Mouse (Mus musculus) midbrain, embryonic 11.5 days (tissue): Measurements from ENCODE around the gene Apba1. TPM values are rescaled to one million over a fixed set of nuclear protein-coding genes. Genes with fewer than 3 reads are reported as not detected.

ENCODE experiments used
- ATAC-seq: fragments of 200-750 bp; cut with Nextera tagmentation; 2 replicates; pipeline ENCODE4 v1.8.0; 2017; ENCODE audit warnings: moderate TSS enrichment, moderate library complexity; ENCODE audit not compliant: low FRiP score
- DNase-seq: peaks from one replicate; pipeline ENCODE4 v3.0.0; 2015; ENCODE audit warnings: low spot score; ENCODE audit errors: missing footprints
- H3K27ac ChIP-seq: fragments of 300-500 bp; sonication (generic); 2 replicates; pipeline ENCODE4 v1.5.1; 2014; ENCODE audit warnings: low read depth, low read length
- H3K27me3 ChIP-seq: fragments of 300-500 bp; sonication (generic); 2 replicates; pipeline ENCODE4 v1.6.1; 2014; ENCODE audit warnings: mild to moderate bottlenecking, low read length, moderate library complexity, mixed read lengths; ENCODE audit not compliant: control insufficient read depth, insufficient read depth
- H3K36me3 ChIP-seq: fragments of 300-500 bp; sonication (generic); 2 replicates; pipeline ENCODE4 v1.6.1; 2014; ENCODE audit warnings: mild to moderate bottlenecking, low read length, moderate library complexity, mixed read lengths; ENCODE audit not compliant: control insufficient read depth, insufficient read depth
- H3K4me1 ChIP-seq: fragments of 300-500 bp; sonication (generic); 2 replicates; pipeline ENCODE4 v1.6.1; 2014; ENCODE audit warnings: low read length; ENCODE audit not compliant: control insufficient read depth, insufficient read depth
- H3K4me2 ChIP-seq: fragments of 300-500 bp; sonication (generic); 2 replicates; pipeline ENCODE4 v1.6.1; 2014; ENCODE audit warnings: mild to moderate bottlenecking, moderate library complexity
- H3K4me3 ChIP-seq: fragments of 300-500 bp; sonication (generic); 2 replicates; pipeline ENCODE4 v1.5.1; 2014; ENCODE audit warnings: low read depth, low read length
- H3K9ac ChIP-seq: fragments of 300-500 bp; sonication (generic); 2 replicates; pipeline ENCODE4 v1.6.1; 2014; ENCODE audit warnings: low read length
- H3K9me3 ChIP-seq: fragments of 300-500 bp; sonication (generic); 2 replicates; pipeline ENCODE4 v1.6.1; 2016; ENCODE audit warnings: low read length; ENCODE audit not compliant: control insufficient read depth
- WGBS: fragments of 180-500 bp; shearing (Covaris S2); extraction: QIAGEN DNeasy Blood & Tissue Kit; methylation state at CpG from one replicate; pipeline ENCODE4 v1.1.7; 2014; 5-methylcytosine and 5-hydroxymethylcytosine counted together
- polyA plus RNA-seq: library from polyadenylated mRNA; unstranded; fragments of >200 nt; fragmentation: Nextera tagmentation; extraction: Ambion mirVana; gene quantifications from 2 replicates; pipeline ENCODE4 v1.2.1, GENCODE M21; 2014

Gene Apba1
- polyA plus RNA-seq, 1 experiment from 2014 or later: 1.4 TPM

DNA sequence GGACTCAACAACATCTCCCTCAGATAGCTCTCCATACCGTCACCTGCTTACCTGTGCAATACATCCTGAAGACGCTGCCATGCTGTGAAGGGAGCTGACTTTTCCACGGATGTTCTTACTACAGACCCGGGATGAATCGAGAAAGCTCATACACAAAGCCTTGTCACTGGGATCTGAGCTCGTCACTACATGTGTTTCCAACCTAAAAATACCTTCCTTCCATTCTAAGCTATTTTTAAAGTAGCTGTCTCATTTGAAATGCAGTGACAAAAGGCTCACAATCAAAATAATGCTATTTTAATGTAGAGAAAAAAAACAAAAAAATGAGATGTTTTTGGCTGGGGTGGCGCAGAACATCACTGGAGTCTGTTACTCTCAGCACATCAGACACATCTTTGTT lies 97.1 kb downstream of the Apba1 start:
- Histone ChIP-seq H3K9me3 (peaks cover 3% of the 10 kb centered on the region; the same call in 1 of the 2 replicates), H3K4me2 (no peak overlapping the region), H3K36me3 (no peaks in the 10 kb centered on the region), H3K9ac (no peak overlapping the region), H3K27me3 (no peaks in the 10 kb centered on the region), H3K27ac (no peak overlapping the region), H3K4me3 (no peak overlapping the region), H3K4me1 (no peaks in the 10 kb centered on the region)
- ATAC-seq (no peak), DNase-seq (no peak)
- WGBS: 89% methylated on average over 7 of the region's 7 CpGs

DNA sequence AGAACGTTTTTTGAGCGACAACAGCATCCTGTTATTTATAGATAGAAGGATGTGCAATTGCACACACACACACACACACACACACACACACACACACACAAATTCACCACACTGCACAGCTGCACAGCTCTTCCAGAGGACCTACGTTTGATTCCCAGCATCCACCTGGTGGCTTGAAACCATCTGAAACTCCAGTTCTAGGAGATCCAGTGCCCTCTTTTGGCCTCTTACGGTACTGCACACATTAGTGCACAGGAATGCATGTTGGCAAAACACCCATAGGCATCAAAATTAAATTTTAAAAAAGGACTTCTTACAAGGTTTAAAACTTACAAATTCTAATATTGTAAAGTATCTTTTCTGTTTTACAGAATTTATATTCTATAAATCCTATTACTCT lies 99.4 kb downstream of the Apba1 start:
- no peak overlapping the region for H3K4me3 ChIP-seq

DNA sequence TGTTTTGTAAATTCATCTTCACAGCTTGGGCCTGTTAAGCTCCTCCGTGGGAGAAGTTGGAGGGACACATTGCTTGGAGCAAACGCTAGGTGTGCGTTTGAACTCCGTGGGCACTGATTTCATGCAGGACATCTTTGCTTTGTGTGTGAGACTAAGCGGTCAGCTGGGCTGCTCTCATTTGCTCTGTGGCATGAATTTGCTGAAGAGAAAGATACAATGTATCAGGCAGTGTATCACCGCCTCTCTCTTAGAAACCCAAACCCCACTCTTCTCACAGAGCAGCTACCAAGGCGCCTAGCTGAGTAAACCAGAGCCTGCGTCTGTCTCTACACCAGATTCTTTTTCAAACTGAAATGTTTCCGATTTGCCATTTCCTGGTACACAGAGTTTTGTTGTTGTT lies 100.1 kb downstream of the Apba1 start:
- H3K4me2 ChIP-seq: no peak overlapping the region
- WGBS: 87% methylated on average over 9 of the region's 9 CpGs
- ATAC-seq (no peak), DNase-seq (no peak)
- H3K27me3 ChIP-seq: peaks cover 2% of the 10 kb centered on the region; the same call in 1 of the 2 replicates
- no peak overlapping the region for H3K4me3 ChIP-seq
- no peaks in the 10 kb centered on the region for H3K36me3 ChIP-seq
- no peak overlapping the region for H3K9ac ChIP-seq
- no peaks in the 10 kb centered on the region for H3K4me1 ChIP-seq
- H3K9me3 ChIP-seq: peaks cover 3% of the 10 kb centered on the region; the same call in 1 of the 2 replicates
- no peak overlapping the region for H3K27ac ChIP-seq

More for the DNA sequence above, 99.4 kb downstream of the Apba1 start:
- H3K4me2 ChIP-seq: no peak overlapping the region
- DNase-seq: no peak
- no peak overlapping the region for H3K9ac ChIP-seq
- no peak for ATAC-seq
- no peak overlapping the region for H3K27ac ChIP-seq
- no peaks in the 10 kb centered on the region for H3K4me1 ChIP-seq
- peaks cover 2% of the 10 kb centered on the region; the same call in 1 of the 2 replicates for H3K27me3 ChIP-seq
- no peaks in the 10 kb centered on the region for H3K36me3 ChIP-seq
- WGBS: 97% methylated on average over 4 of the region's 4 CpGs
- peaks cover 3% of the 10 kb centered on the region; the same call in 1 of the 2 replicates for H3K9me3 ChIP-seq

DNA sequence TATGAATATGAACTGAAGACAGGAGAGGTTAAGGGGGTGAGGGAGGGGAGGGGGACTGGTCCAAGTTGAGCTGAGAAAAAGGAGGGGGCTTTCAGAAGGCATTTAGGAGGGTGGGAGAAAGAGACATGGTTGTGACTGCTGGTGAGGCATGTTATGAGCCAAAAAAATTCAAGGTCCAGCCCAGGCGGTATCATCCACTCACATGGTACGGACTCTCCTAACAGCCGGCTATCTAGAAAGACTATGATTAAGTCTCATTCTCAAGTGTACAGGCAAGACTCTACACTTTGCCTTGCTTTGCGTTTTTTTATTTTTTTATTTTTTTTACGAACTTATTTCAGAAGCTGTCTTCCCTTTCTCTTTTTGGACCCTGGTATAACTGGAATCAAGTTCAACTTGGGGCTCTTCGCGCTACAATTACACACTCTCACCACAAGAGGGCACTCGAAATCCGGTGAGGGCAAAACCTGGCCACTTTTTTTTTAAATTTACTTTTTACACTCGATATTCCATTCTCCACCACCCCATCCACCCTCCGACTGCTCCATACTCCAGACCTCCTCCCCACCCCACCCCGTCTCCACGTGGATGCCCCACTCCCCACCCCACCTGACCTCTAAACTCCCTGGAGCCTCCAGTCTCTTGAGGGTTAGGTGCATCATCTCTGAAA lies 101.6 kb downstream of the Apba1 start:
- ATAC-seq: 0 out of 2 replicates have a peak, but pooled peaks have one; percentile 35
- H3K4me2 ChIP-seq: no peak overlapping the region

DNA sequence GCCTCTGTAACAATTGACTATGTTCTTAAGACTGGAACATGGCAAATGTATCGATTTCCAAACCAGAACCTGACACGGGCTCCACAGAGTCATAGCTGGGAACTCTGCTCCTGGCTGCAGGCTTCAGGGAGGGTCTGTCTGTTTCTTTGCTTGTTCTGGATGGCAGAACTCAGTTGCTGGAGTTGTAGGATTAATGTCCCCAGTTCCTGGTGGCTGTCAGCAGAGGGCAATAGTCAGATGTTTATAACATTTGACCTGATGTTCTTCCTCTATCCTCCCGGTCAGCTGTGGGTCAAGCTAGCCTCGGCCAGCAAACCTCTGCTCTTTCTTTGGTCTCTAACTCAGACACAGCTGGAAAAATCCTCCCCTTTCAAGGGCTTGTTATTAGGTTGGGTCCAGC lies 104.0 kb downstream of the Apba1 start:
- Histone ChIP-seq H3K9me3 (peaks cover 3% of the 10 kb centered on the region; the same call in 1 of the 2 replicates), H3K4me3 (no peak overlapping the region), H3K36me3 (no peaks in the 10 kb centered on the region), H3K4me2 (no peak overlapping the region), H3K9ac (no peak overlapping the region), H3K27ac (no peak overlapping the region), H3K27me3 (peaks cover 2% of the 10 kb centered on the region; the same call in 1 of the 2 replicates), H3K4me1 (no peaks in the 10 kb centered on the region)
- WGBS: 35% methylated on average over 4 of the region's 4 CpGs
- ATAC-seq: no peak
- DNase-seq: peak; percentile 86

More for the DNA sequence above, 101.6 kb downstream of the Apba1 start:
- Histone ChIP-seq H3K36me3 (no peaks in the 10 kb centered on the region), H3K9me3 (peaks cover 3% of the 10 kb centered on the region; the same call in 1 of the 2 replicates), H3K4me3 (no peak overlapping the region), H3K27ac (no peak overlapping the region), H3K27me3 (peaks cover 2% of the 10 kb centered on the region; the same call in 1 of the 2 replicates), H3K4me1 (no peaks in the 10 kb centered on the region), H3K9ac (no peak overlapping the region)
- peak; percentile 91 for DNase-seq
- 33% methylated on average over 13 of the region's 13 CpGs for WGBS

DNA sequence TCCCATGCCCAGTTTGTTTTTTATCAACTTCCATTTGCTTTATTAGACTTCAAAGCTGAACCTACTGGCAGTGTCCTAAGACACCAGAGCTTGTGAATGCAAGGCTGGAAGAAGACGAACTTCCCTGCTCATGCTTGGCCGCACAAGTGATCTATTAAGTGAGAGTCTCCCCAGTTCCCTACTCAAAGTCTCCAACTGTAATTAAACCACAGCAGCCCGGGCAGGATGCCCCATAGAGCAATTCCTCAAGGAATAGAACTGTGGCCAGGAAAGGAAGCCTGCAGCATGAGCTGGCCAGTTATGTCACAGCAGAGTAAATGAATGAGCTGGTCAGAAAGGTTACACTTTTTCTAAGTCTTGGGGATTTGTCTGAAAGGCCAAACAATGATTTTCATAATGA lies 105.3 kb downstream of the Apba1 start:
- no peaks in the 10 kb centered on the region for H3K36me3 ChIP-seq
- no peak overlapping the region for H3K4me2 ChIP-seq
- ATAC-seq (no peak), DNase-seq (peak; percentile 81)
- no peak overlapping the region for H3K9ac ChIP-seq
- H3K27ac ChIP-seq: no peak overlapping the region
- peaks cover 2% of the 10 kb centered on the region; the same call in 1 of the 2 replicates for H3K27me3 ChIP-seq
- no peaks in the 10 kb centered on the region for H3K9me3 ChIP-seq
- H3K4me1 ChIP-seq: no peaks in the 10 kb centered on the region
- no peak overlapping the region for H3K4me3 ChIP-seq
- 44% methylated on average over 3 of the region's 3 CpGs for WGBS

DNA sequence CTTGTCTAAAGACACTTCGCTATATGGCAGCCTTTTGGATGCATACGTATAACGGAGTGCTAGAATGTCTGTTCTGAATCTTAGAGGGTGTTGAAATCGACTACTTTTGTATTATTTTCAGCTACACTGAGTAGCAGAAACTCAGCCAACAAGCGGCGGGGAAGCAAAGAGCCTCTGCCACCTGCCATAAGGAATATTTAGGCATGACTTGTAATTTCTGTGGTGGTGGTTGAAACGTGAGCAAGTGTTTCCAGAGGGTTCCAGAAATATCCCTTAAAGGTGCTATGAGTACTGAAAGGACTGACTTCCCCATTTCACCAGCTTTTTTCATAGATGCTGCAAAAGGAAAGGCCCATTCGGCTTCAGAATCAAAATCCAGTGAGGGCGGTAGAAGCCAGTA lies 107.4 kb downstream of the Apba1 start:
- peaks cover 2% of the 10 kb centered on the region; the same call in 1 of the 2 replicates for H3K27me3 ChIP-seq
- ATAC-seq: no peak
- H3K27ac ChIP-seq: no peak overlapping the region
- no peak overlapping the region for H3K4me3 ChIP-seq
- H3K9me3 ChIP-seq: no peaks in the 10 kb centered on the region
- no peaks in the 10 kb centered on the region for H3K36me3 ChIP-seq
- H3K9ac ChIP-seq: no peak overlapping the region
- H3K4me2 ChIP-seq: no peak overlapping the region
- WGBS: 89% methylated on average over 9 of the region's 9 CpGs
- DNase-seq: no peak
- H3K4me1 ChIP-seq: no peaks in the 10 kb centered on the region

DNA sequence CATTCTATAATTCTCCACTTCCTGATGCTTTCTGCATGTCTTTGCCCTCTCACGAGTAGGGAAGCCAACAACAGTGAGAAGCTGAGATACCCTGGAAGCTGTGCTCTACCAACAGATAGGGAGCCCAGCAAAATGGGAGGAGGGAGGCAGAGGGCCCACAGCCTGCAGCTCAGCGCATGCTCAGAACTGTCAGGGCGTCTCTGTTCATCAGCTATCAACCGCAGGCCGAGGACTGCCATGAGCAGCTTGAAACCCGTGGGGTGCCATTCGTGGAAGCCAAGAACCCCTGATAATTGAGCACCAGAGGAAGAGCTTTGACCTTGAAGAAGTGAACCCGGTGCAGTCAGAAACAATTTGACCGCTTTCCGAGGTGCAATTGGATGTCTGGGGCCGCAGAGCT lies 108.4 kb downstream of the Apba1 start:
- H3K4me2 ChIP-seq: no peak overlapping the region
- DNase-seq (no peak), ATAC-seq (no peak)
- no peak overlapping the region for H3K4me3 ChIP-seq
- no peak overlapping the region for H3K27ac ChIP-seq
- H3K4me1 ChIP-seq: no peaks in the 10 kb centered on the region
- H3K27me3 ChIP-seq: no peaks in the 10 kb centered on the region
- H3K9me3 ChIP-seq: no peaks in the 10 kb centered on the region
- 84% methylated on average over 11 of the region's 11 CpGs for WGBS
- no peak overlapping the region for H3K9ac ChIP-seq
- no peaks in the 10 kb centered on the region for H3K36me3 ChIP-seq

DNA sequence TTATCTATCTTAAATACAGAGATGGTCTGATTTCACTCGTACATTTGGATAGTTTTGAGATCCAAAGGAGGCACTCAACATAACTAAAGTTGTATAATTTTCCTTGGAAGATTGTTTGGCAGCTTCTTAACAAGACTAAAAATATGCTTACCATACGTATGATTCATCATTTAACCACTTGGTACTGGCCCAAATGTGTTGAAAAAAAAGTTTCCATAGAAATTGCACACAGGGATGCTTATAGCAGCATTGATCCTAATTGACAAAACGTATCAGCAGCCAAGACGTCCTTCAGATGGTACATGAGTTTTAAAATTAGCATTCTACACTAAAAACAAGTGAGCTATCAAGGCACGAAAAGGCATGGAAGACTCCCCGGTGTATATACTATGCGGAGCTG lies 108.9 kb downstream of the Apba1 start:
- H3K9ac ChIP-seq: no peak overlapping the region
- H3K4me1 ChIP-seq: no peaks in the 10 kb centered on the region
- 89% methylated on average over 7 of the region's 7 CpGs for WGBS
- H3K4me2 ChIP-seq: no peak overlapping the region
- DNase-seq (no peak), ATAC-seq (no peak)
- H3K9me3 ChIP-seq: no peaks in the 10 kb centered on the region
- H3K36me3 ChIP-seq: no peaks in the 10 kb centered on the region
- no peak overlapping the region for H3K4me3 ChIP-seq
- H3K27ac ChIP-seq: no peak overlapping the region
- H3K27me3 ChIP-seq: no peaks in the 10 kb centered on the region
